Mouse (Mus musculus) left cerebral cortex, postnatal 10 days (tissue): ENCODE measurements around the gene Gm21704. TPM values are rescaled to one million over a fixed set of nuclear protein-coding genes. Genes with fewer than 3 reads are reported as not detected.
"Not testable (repeated sequence)": the region's sequence is repeated elsewhere in the genome, so short reads cannot be mapped to it uniquely, and the experiment has no call there.

Experiments used
- DNase-seq, 2 experiments: peaks; one replicate each; pipeline ENCODE4 v3.0.0; 2021 to 2022; ENCODE audit warnings: low spot score in 2 of 2, mixed read lengths in 1 of 2; ENCODE audit errors: extremely low spot score in 1 of 2
- intact Hi-C: fragments of 180-260 bp; cut with DNase I; formaldehyde crosslinking; loops from one replicate; pipeline ENCODE4 v1.15.1; 2025
- total RNA-seq, 2 experiments: library from RNA; stranded (reverse); gene quantifications; 2 replicates each; pipeline ENCODE4 v1.2.3; 2021

Gm21704 gene
- not detected for total RNA-seq

GRCm38 (mm10) chrY:3410067-3410466, at the start of gene Gm21704, which contains the start of gene Gm21708:
Gene Gm21704 (minus strand): TSS chrY:3410167.
Gene Gm21708 (minus strand): TSS chrY:3410167.
- intact Hi-C loops, DNase-seq: not testable (repeated sequence)

- DNase-seq, intact Hi-C loops: not testable (repeated sequence)
Observed at GRCm38 (mm10) chrY:3345229-3345628, 64.7 kb downstream of the Gm21704 start, which contains the start of gene Gm21693. Gene Gm21693 (minus strand): TSS chrY:3345329.

DNA sequence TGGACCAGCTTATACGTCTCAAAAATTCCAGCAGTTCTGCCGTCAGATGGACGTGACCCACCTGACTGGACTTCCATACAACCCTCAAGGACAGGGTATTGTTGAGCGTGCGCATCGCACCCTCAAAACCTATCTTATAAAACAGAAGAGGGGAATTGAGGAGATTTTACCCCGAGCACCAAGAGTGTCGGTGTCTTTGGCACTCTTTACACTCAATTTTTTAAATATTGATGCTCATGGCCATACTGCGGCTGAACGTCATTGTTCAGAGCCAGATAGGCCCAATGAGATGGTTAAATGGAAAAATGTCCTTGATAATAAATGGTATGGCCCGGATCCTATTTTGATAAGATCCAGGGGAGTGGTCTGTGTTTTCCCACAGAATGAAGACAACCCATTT, 69.3 kb downstream of the Gm21704 start:
- DNase-seq, intact Hi-C loops: not testable (repeated sequence)

Other genes starting within 250 kb of the Gm21704 start
- gene Gm21677, start 103.7 kb downstream of the Gm21704 start, total RNA-seq = not detected
- not detected for gene Gm21693, start 64.8 kb downstream of the Gm21704 start, total RNA-seq
- gene Gm21708, start within 50 bp of the Gm21704 start, total RNA-seq = not detected